Mouse (Mus musculus) liver, embryonic 18 days (tissue): Measurements from ENCODE around the gene Olfr157. TPM values are rescaled to one million over a fixed set of nuclear protein-coding genes. Genes with fewer than 3 reads are reported as not detected.

ENCODE experiments used
- polyA plus RNA-seq: library from polyadenylated mRNA; depleted of rRNA; stranded (reverse); fragments of >200 nt; gene quantifications from 2 replicates; pipeline ENCODE4 v1.2.3, GENCODE M21; 2012; rRNA removed

Olfr157 gene
- polyA plus RNA-seq, result not detected in 2 replicates

DNA sequence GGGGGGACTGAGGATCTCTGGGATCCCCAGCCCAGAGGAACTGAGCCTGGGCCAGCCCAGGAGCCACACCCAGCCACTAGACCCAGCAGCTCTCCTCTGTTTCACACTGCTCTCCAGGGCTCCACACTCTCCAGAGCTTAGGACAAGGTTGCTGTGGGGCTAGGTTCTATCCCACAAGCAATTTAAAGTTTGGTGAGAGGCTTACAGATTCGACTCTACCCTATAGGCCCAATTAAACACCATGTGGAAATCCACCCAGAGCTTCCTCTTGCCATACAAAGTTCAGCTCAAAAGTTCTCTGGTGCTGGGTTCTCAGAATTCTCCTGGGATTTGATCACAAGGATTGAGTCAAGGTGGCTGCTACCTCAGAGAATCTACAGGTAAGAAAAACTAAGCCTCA is at the start of gene Olfr157:
TSS of gene Olfr157 (minus strand) at position 101 of the 400 bp plus-strand sequence.

GRCm38 (mm10) chr4:43875160-43875918 is 35.3 kb upstream of the Olfr157 start, which contains the start of gene Reck:
Gene Reck, plus strand, starts transcription at chr4:43875530.

DNA sequence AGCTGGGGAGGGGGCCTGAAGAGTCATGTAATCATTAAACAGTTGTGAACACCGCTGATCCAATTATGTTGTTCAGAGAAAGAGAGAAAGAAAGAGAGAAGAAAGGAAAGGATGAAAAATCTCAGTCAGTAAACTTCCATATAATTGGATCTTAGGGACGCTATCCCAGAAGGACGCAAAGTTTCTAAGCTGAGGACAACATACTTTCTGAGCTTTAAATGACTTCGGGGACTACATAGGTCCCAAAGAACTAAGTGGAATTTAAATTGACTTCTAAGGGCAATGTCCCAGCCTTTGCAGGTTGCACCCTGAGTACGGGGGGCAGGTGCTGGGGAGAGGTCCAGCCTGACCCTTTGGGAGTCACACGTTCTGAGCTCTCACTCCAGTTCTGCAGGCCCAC is 11.3 kb upstream of the Olfr157 start, which contains the start of gene Olfr155:
TSS of gene Olfr155 (plus strand) at position 301 of the 400 bp plus-strand sequence.

DNA sequence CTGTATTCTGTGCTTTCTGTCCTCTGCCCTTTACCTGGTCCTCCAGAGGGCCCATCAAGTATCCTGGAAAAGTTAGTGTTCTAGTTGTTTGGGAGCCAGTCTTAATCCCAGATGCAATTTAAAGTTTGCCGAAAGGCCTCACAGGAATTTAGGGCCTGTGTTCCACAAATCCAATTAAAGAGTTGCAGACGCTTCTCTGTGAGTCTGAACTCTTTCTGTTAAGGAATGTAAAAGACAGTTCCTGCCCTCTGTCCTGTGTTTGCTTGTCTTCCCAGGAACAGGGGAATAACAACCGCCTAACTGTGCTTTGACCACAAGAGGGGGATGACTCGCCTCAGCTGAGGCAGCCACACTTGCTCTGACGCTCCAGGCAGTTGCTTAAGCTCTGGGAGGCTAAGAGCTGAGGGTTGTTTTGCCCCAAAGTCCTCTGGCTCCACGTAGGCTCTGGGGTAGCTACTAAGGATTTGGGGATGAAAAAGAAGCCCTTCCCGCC is 16.1 kb downstream of the Olfr157 start, which contains the start of gene Olfr156:
TSS of gene Olfr156 (minus strand) at position 51 of the 493 bp plus-strand sequence.

Other genes starting within 250 kb of the Olfr157 start
- gene Npr2, start 208.3 kb downstream of the Olfr157 start, polyA plus RNA-seq, result 2.2 and 2.9 TPM in 2 replicates
- 0.25 and 0.35 TPM in 2 replicates for gene Spag8, start 186.6 kb downstream of the Olfr157 start, polyA plus RNA-seq
- 52.1 and 54.6 TPM in 2 replicates for gene Hint2, start 183.7 kb downstream of the Olfr157 start, polyA plus RNA-seq
- 0.26 and 0.30 TPM in 2 replicates for gene Tmem8b, start 171.2 kb downstream of the Olfr157 start, polyA plus RNA-seq
- under 0.01 and 0.03 TPM in 2 replicates for gene Fam221b, start 171.1 kb downstream of the Olfr157 start, polyA plus RNA-seq
- gene Olfr70, start 139.4 kb downstream of the Olfr157 start, polyA plus RNA-seq, result not detected in 2 replicates
- not detected in 2 replicates for gene Olfr71, start 129.9 kb downstream of the Olfr157 start, polyA plus RNA-seq
- 0.28 and 0.39 TPM in 2 replicates for gene Hrct1, start 113.0 kb downstream of the Olfr157 start, polyA plus RNA-seq
- gene Spaar, start 110.2 kb downstream of the Olfr157 start, polyA plus RNA-seq, result 0.07 and 0.10 TPM in 2 replicates
- not detected in 2 replicates for gene Olfr159, start 69.2 kb downstream of the Olfr157 start, polyA plus RNA-seq
- not detected in 2 replicates for gene Olfr156, start 16.3 kb downstream of the Olfr157 start, polyA plus RNA-seq
- gene Olfr155, start 11.4 kb upstream of the Olfr157 start, polyA plus RNA-seq, result not detected in 2 replicates
- gene Reck, start 35.3 kb upstream of the Olfr157 start, polyA plus RNA-seq, result 2.2 and 2.5 TPM in 2 replicates
- 31.2 and 35.0 TPM in 2 replicates for gene Glipr2, start 117.2 kb upstream of the Olfr157 start, polyA plus RNA-seq
- 0.02 and 0.03 TPM in 2 replicates for gene Ccin, start 143.3 kb upstream of the Olfr157 start, polyA plus RNA-seq
- 167 and 176 TPM in 2 replicates for gene Clta, start 164.3 kb upstream of the Olfr157 start, polyA plus RNA-seq
- gene Gne, start 244.0 kb upstream of the Olfr157 start, polyA plus RNA-seq, result 20.2 and 25.8 TPM in 2 replicates